Mouse (Mus musculus): ENCODE measurements around the gene Pfkfb3.

The Pfkfb3 gene

DNA sequence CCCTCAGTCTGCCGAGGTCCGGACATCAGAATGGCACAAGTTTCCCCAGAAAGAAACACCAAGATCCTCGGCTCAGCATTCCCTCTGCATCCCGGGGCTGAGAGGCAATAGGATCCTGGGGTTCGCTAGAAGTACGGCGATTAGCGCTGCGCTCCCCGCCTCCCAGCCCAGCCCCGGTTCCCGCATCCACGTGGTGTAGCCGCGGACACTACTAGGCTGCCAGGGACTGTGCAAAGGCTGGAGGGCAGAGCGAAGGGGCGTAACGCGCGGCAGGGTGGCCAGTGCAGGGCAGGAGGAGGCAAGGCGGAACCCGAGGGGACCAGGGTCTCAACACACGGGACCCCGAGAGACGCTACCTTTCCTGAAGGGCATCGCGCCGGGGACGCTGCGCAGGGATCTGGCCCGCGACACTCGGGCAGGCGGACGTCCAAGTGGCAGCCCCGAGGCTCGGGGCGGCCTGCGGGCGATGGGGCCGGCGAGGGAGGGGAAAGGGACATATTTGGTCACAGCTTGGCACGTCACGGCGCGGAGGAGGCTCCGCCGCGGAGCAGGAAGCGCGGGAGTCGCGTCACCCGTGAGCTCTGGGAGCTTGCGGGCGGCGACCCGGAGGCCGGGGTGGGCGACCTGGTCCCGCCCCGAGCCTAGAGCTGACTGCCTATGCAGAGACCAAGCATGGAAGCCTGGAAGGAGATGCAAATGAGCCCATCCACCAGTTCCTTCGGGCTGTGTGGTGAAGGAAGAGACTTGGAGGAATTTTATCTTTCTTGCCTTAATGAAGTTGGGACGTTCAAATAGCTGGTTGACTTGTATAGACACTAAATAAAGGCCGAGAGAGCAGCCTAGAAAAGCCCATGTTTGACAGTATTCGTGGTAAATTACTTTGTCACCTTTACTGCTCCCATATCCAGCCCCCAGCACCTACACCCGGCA lies at the start of gene Pfkfb3:
TSS of gene Pfkfb3 (minus strand) at position 607 of the 930 bp plus-strand sequence.
- peak; percentile 92 for DNase-seq (ENCODE audit: low read depth, low spot score)

DNA sequence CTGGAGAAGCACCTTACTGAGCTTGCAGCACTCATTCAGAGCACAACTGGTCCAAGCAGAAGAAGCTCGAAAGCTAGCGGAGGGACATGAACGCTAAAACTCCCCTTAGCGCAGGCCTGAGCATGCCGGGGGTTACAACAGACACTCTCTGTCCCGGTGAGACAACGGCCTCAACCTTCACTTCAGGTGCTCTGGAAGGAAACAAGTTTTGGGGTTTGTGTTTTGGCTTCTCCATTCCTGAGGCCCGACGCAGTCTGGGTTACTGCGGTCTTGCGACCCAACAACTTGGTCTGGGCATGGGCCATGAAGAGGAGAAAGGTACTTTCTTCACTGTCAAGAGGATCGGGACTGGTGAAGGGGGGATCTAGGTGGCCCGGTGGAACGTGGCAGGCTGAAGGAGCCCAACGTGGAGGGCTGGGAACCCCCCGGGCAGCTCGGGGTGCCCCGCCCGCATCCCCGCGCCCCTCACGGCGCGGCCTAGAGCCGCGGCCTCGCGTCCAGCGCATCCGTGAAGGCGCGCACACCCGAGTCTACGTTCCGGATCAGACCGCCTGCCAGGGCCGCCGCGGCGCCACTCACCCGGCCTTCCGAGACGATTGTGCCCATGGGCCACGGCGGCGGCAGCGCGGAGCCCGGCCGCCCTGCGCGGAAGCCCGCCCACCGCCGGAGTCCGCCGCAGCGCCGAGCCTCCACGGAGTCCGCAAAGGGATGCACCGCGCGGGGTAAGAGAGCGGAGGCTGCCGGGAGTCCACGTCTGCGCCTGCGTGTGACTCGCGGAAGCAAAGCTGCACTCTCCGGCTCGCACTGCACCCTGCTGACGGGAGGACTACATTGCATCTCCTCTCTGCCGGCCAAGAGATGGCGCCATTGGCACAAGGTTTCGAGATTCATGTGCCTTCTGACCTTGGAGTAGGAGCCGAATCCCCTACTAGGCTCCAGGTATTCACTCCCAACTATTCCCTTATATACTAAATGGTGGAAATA lies 48.9 kb upstream of the Pfkfb3 start:
- peak; percentile 98 for DNase-seq (ENCODE audit: low read depth, low spot score)

DNA sequence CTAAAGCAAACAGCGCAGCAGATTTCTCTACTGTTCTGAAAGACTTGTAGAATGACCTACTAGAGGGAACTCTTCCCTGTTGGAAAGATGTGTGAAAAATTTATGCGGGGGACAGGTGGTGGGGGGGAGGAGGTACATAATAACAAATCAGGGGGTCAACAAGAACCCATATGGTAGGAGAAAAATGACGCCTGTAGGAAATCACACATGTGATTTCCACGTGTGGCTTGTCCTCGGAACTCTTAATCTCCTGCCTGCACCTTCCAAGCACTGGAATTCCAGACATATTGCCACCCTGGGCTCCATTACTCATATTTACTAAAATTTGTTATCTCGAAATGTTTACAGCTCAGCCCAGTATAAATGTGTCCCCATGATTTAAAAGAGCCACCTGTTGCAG lies 47.9 kb upstream of the Pfkfb3 start:
- no peak for DNase-seq (ENCODE audit: low read depth, low spot score)

DNA sequence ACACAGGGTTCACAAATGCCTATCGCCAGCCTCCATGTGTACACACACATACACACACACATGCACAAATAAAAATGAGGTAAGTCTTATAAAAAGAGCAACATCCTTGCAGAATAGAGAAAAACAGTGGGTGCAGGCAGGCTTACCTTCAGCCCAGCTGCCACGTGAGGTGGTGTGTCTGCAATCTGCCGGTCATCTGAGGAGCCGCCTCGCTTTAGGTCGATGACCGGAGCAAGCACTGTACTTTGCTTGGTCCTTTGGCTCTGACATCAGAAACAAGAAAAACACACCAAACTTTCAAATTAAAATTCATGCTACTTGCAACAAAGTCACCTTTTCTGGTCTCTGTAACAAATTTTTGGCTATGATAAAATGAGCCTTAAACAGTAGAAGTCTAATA lies 44.0 kb upstream of the Pfkfb3 start:
- DNase-seq (ENCODE audit: low read depth, low spot score), result no peak

DNA sequence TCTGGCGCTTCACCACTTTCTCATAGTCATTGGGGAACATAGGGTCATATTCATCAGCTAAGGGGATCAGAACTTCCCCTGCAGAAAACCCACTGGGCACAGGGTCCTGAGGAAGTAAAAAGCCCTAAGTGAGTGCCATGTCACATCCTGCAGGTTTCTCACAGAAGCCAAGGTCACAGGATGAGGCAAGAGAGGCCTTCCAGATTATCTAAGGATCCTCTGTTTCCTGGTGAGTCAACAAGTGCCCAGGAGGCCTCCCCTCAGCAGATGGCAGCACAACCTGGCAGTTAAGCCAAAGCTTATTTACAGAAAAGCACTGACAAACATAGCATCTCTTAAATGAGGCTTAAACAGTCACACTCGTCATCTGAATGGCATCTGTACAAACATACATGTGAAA lies 42.8 kb upstream of the Pfkfb3 start:
- DNase-seq (ENCODE audit: low read depth, low spot score), result no peak

DNA sequence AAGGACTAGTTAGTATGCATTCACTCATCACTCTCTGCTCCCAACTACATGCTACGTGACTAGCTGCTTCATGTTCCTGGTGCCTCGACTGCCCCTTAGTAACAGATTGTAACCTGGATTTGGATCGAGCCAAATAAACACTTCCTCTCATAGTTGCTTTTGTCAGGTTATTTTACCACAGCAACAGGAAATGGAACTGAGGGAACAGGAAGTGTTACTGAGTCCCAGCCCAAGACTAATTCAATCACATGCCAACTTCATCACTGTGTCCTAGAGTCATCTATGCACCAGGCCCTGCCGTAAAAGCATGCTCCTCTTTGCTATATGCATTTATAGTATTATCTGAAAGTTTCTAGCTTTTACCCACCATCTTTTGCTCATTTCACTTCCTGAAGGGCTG lies 34.1 kb upstream of the Pfkfb3 start:
- DNase-seq (ENCODE audit: low read depth, low spot score), result peak; percentile 21

DNA sequence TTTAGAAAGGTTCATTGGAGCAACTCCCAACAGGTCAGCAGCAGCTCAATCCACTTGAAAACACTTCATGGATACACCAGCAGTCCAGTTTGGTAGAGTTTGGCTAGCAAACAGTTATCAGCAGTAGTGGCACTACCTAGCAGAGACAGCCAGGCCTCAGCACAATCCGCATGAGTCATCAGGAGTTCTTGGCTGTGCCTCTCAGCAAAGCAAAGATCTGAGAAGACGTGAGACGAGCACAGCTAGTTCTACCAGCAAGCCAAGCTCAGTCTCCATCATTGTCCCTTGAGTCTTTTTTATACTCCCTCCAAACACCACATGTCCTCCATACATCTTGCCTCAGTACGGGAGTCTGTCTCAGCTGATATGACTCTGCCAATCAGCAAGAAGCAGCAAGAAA lies 25.5 kb upstream of the Pfkfb3 start:
- DNase-seq (ENCODE audit: low read depth, low spot score), result no peak

DNA sequence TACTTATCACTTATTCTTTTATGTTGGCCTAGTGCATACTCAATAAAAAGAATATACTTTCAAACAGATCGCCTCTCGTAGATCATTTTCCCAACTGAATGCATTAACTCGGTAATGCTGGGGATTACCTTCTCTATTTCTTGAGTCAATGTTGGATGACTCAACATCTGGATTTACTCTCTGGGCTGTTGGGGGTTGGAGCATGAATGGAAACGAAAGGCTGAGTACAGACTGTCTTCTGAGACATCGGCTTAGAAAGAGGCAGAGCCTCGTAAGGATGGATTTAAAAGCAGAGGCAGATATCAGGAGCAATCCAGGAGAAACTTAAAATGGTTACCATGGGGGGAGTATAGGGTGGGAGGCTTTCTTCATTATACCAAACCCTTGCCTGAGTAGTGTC lies 24.3 kb upstream of the Pfkfb3 start:
- no peak for DNase-seq (ENCODE audit: low read depth, low spot score)

DNA sequence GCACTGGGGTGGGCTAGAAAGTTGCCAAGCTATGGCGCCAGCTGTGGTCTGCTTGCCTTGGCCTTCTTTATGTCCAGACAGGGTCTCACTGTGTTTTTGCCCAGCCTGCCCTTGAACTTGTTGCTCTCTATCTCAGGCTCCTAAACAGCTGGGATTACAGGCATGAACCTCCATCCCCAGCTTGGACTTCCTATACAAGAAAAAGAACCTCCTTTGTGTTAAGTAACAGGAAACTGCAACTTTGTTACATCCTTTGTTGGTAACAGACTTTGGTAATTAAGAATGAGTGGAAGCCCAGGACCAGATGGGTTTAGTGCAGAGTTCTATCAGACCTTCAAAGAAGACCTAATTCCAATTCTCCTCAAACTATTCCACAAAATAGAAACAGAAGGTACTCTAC lies 19.8 kb upstream of the Pfkfb3 start:
- no peak for DNase-seq (ENCODE audit: low read depth, low spot score)

DNA sequence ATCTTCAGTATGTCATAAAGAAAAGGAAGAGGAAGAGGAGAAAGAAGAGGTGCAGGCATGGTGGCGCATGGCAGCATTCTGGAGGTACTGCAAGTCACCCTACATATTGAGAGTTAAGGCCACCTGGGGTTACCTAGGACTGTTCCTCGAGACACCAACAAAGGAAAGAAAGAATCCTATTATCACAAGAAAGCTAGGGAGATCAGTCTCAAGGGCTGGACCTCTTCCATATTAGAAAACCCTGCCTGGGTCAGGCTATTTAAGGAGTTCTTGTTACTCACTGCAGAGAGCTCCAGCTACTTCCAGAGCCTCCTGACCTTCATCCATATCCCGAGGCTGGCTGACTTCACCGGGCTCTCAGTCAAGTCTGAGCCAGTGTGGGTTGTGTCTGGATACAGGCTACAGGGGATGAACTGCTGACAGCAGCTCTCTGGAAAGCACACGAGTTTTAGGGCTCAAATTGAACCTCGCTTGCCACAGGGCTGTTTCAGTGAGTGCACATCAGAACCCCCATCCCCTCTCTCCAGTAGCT lies 17.2 kb upstream of the Pfkfb3 start:
- no peak for DNase-seq (ENCODE audit: low read depth, low spot score)

DNA sequence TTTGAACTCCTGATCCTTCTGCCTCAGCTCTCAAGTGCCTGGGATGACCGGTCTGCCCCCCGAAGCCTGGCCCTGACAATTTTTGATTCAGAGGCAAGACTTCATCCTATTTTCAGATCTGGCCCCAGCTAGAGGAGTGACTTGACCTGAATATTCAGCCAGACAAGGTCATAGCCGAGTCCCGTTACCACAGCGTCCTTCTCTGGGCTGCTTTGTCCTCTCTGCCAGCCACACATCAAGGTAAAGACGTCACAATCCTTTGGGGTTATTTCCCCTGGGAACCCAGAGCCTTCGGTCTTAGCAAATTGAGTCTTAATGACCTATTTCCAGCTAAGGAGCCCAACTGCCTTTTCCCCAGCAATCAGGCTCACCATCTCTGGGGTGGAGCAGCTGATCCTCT lies 14.6 kb upstream of the Pfkfb3 start:
- DNase-seq (ENCODE audit: low read depth, low spot score), result no peak

DNA sequence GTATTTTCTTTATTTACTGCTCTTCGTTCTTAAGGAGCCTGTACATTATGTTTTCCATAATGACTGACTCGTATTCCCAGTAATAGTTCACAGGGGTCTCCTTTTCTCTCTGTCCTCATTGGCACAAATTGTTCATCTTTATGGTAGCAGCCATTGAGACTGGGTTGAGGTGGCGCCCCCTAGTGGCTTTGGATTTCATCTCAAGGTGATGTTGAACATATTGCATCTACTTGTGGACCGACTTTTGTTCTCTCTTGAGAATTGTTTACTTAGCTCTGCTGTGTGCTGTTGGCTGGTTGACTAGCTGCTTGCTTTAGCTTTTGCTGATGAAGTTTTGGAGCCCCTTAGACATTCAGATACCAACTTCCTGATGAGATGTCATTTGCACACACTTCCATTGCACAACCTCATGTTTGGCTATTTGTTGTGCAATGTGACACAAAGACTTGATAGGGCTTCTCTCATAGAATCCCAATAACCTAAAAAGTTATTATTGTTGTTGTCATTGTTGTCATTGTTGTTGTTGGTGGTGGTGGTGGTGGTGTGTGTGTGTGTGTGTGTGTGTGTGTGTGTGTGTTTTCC lies 14.0 kb upstream of the Pfkfb3 start:
- DNase-seq (ENCODE audit: low read depth, low spot score), result peak; percentile 85

DNA sequence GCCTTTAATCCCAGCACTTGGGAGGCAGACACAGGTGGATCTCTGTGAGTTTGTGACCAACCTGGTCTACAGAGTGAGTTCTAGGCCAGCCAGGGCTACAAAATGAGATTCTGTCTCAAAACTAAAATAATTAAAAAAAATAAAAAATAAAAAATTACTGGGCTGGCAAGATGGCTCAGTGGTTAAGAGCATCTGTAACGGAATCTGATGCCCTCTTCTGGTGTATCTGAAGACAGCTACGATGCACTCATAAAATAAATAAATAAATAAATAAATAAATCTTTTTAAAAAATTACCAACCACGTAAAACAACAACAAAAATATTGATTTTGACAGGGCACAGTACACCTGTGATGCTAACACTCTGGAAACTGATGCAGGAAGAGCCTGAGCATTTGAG lies 13.0 kb upstream of the Pfkfb3 start:
- no peak for DNase-seq (ENCODE audit: low read depth, low spot score)

DNA sequence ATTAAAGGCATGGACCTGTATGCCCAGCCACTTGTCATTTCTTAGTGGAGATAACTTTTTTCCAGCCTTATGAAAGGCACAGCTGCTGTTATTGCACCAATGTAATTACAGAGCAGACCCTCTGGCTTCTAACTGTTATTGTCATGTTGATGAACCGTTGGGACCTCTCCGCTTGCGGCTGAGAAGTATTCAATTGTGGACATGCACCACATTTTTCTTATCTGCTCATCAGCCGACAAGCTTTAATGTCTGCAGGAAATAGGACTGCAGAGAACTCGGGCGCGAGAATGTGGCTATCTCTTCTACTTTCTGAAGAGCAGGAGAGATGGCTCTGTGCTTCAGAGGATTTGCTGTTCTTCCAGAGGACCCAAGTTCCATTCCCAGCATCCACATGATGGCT lies 12.4 kb upstream of the Pfkfb3 start:
- no peak for DNase-seq (ENCODE audit: low read depth, low spot score)

DNA sequence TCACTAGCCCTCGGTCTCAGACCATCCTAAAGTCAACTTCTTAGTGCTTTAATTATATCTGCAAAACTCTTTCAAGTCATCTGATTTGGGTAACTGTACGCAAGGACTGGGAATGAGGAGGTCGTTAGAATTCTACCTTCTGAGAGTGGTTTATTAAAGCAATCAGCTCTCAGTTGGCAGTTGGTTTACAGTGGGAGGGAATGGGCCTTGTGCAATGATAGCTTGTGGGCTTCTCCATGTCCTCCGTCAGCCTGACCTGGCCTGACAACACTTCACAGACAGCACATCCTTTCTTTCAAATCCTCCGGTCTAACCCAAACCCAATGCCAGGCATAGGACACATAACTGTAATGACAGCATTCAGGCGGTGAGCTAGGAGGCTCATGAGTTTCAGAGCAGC lies 10.9 kb upstream of the Pfkfb3 start:
- DNase-seq (ENCODE audit: low read depth, low spot score), result no peak

DNA sequence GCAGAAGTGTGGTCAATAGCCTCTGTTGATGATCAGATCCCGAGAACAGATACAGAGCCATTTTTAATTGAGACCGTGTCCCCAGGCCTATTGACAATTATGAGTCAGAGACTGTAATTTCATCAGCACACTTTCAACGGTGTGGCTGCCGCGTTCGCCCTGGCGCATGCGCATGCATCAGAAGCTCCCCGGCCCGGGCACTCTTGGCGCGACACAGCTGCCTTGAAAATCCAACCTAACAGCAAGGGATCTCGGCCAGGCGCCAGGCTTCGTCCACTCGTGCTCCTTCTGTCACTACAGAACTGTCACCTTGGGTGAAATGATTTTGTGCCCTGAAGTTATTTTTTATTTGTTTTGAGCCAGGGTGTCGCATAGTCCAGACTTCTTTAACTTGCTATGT lies 9.4 kb upstream of the Pfkfb3 start:
- DNase-seq (ENCODE audit: low read depth, low spot score), result no peak

DNA sequence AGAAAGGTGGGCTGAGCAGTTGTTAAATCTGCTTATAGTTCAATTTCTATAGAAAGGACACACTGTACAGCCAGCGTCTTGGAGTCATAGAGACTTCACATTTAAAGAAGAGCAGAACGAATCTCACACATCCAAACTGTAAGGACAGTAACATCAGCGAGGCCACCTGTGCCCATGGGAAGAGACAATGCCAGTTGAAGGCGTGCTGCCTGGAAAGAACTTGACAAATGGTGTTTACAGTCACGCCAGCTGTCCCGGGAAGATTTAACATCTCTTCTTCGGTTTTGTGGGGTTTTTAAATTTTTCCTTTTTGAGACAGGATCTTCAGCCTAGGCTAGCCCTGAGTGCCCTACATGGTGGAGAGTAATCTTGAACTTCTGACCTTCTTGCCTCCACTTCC lies 4.8 kb upstream of the Pfkfb3 start:
- no peak for DNase-seq (ENCODE audit: low read depth, low spot score)

DNA sequence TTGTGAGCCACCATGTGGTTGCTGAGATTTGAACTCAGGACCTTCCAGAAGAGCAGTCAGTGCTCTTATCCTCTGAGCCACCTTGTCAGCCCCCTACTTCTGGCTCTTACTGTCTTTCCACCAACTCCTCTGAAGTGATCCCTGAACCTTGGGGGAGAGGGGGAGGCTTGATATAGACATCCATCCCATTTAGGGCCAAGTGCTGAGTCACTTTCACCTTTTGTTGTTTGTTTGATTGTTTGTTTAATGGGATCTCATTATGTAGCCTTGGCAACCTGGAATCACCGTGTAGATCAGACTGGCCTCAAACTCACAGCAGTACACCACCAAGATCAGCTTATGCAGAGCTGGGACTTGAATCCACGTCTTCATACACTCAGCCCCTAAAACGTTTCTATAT lies 3.4 kb upstream of the Pfkfb3 start:
- no peak for DNase-seq (ENCODE audit: low read depth, low spot score)

DNA sequence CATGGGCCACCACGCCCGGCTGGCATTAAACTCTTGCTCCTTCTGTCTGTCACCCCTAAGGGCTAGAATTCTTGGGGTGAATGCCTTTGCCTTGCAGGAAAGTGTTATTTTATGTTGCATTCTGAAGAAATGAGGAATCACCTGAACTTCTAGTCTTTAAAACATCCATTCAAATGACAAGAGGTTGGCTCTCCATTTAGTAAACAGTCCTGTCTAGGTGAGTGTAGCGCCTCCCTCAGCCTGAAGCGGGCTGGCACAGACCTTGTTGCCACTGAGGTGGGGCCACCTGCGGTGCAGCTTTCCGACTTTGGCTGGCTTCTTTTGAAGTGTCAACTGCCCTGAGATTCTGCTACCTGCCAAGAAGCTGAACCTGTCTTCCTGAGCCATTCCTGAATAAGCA lies 1.4 kb upstream of the Pfkfb3 start:
- DNase-seq (ENCODE audit: low read depth, low spot score), result no peak

DNA sequence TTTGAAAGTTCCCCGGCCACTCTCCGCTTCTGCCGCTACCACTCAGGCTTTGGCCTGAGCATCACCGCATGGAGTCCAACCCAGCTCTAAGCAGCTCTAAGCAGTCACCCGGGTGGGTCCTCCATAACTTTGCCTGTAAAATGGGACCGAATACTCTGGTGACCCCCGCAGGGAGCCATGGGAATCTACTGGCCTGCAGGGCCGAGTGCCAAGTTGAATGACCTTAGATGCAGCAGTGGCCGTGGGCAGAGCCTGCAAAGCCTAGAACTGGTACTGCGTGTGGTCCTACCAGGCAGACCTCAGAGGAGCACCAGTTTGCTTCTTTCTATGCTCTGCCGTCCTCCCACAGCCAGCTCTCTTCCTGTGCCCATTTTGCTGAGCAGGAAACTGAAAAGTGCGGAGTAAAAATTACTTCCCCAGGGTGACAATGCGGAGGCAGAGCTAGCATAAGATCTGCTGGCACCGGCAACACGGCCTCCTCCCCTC lies 868 bp downstream of the Pfkfb3 start:
- DNase-seq (ENCODE audit: low read depth, low spot score), result peak; percentile 68

DNA sequence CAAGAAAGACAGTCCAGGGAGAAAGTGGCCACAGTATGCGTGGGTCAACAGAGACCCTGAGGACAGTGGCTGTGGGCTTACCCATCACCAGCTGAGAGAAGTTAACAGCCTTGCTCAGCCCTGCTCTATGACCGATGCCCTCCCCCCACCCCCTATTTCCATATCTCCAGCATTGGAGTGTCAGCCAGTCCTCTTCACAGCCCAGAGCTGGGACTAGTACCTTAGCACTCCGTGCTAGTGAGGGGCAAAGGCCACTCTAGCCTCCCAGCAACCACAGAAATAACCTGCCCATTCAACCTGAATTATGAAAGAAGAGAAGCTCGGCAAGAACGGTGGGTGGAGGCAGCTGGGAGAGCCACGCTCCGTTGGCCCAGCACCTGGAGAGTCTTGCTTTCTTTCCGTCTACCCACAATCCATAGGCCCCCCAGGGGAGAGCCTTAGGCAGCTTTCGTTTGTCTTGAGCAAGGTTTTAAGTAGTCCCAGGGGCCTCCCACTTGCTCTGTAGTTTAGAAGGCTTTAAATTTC lies 1.5 kb downstream of the Pfkfb3 start:
- no peak for DNase-seq (ENCODE audit: low read depth, low spot score)
